Mouse (Mus musculus): ENCODE measurements around the gene Stk4. TPM values are rescaled to one million over a fixed set of nuclear protein-coding genes. Genes with fewer than 3 reads are reported as not detected.

The Stk4 gene
- total RNA-seq, 2 experiments from 2014 or later, result 17.0 to 20.4 TPM

- DNase-seq, result no peak
- intact Hi-C loops (cut with DNase I), result no loop called here
Measured at GRCm38 (mm10) chr2:164119503-164119902, 49.4 kb downstream of the Stk4 start.

- intact Hi-C loops (cut with DNase I), result no loop called here
- DNase-seq, result no peak
Measured at GRCm38 (mm10) chr2:164123169-164123766, 53.1 kb downstream of the Stk4 start.

GRCm38 (mm10) chr2:164126533-164126955 is 56.4 kb downstream of the Stk4 start:
- DNase-seq, result peak; percentile 34 to 56
- intact Hi-C loops (cut with DNase I), result no loop called here

- intact Hi-C loops (cut with DNase I), result no loop called here
- no peak for DNase-seq
Measured at GRCm38 (mm10) chr2:164127297-164127696, 57.2 kb downstream of the Stk4 start.

- no peak for DNase-seq
- intact Hi-C loops (cut with DNase I), result no loop called here
Measured at GRCm38 (mm10) chr2:164128576-164129411, 58.7 kb downstream of the Stk4 start.

GRCm38 (mm10) chr2:164131586-164131985 is 61.5 kb downstream of the Stk4 start:
- DNase-seq, result no peak
- intact Hi-C loops (cut with DNase I), result loop anchor here (5.0 to 10.0 kb wide), 2 partner anchors 46 to 273 kb away; partner anchors contain the start of genes Matn4 and Rbpjl

- intact Hi-C loops (cut with DNase I), result loop anchor here (5.0 to 10.0 kb wide), 2 partner anchors 43 to 270 kb away; partner anchors contain the start of genes Matn4 and Rbpjl
- DNase-seq, result peak; percentile 23 to 47
Measured at GRCm38 (mm10) chr2:164134563-164134962, 64.4 kb downstream of the Stk4 start.

- no peak for DNase-seq
- intact Hi-C loops (cut with DNase I), result loop anchor here (10.0 kb wide), 1 partner anchor 269 kb away; the partner anchor contains the start of genes Matn4 and Rbpjl
Measured at GRCm38 (mm10) chr2:164135367-164135766, 65.2 kb downstream of the Stk4 start.

GRCm38 (mm10) chr2:164136393-164136792 is 66.3 kb downstream of the Stk4 start:
- intact Hi-C loops (cut with DNase I), result loop anchor here (10.0 kb wide), 1 partner anchor 268 kb away; the partner anchor contains the start of genes Matn4 and Rbpjl
- DNase-seq, result no peak

GRCm38 (mm10) chr2:164137754-164138153 is 67.6 kb downstream of the Stk4 start:
- no peak for DNase-seq
- intact Hi-C loops (cut with DNase I), result loop anchor here (10.0 kb wide), 1 partner anchor 267 kb away; the partner anchor contains the start of genes Matn4 and Rbpjl

GRCm38 (mm10) chr2:164142021-164142420 is 71.9 kb downstream of the Stk4 start:
- intact Hi-C loops (cut with DNase I), result no loop called here
- DNase-seq, result peak in 1 of 2 experiments; percentile 49

- no peak for DNase-seq
- intact Hi-C loops (cut with DNase I), result no loop called here
Measured at GRCm38 (mm10) chr2:164144025-164144424, 73.9 kb downstream of the Stk4 start.

GRCm38 (mm10) chr2:164144541-164144940 is 74.4 kb downstream of the Stk4 start:
- intact Hi-C loops (cut with DNase I), result no loop called here
- no peak for DNase-seq

GRCm38 (mm10) chr2:164146556-164146955 is 76.4 kb downstream of the Stk4 start:
- no peak for DNase-seq
- intact Hi-C loops (cut with DNase I), result no loop called here

- intact Hi-C loops (cut with DNase I), result no loop called here
- no peak for DNase-seq
Measured at GRCm38 (mm10) chr2:164150086-164150760, 80.1 kb downstream of the Stk4 start.

- DNase-seq, result no peak
Measured at GRCm38 (mm10) chr2:164152341-164152740, 82.2 kb downstream of the Stk4 start.

GRCm38 (mm10) chr2:164154007-164154406 is 83.9 kb downstream of the Stk4 start:
- no peak for DNase-seq
- intact Hi-C loops (cut with DNase I), result no loop called here

More at GRCm38 (mm10) chr2:164152341-164152740, 82.2 kb downstream of the Stk4 start:
- intact Hi-C loops (cut with DNase I), result no loop called here

- DNase-seq, result no peak
- intact Hi-C loops (cut with DNase I), result no loop called here
Measured at GRCm38 (mm10) chr2:164156158-164156557, 86.0 kb downstream of the Stk4 start.

GRCm38 (mm10) chr2:164158838-164159237 is 88.7 kb downstream of the Stk4 start:
- no peak for DNase-seq
- intact Hi-C loops (cut with DNase I), result no loop called here

- intact Hi-C loops (cut with DNase I), result no loop called here
- no peak for DNase-seq
Measured at GRCm38 (mm10) chr2:164161515-164162055, 91.5 kb downstream of the Stk4 start.
